Mouse (Mus musculus) layer of hippocampus, postnatal 10 days (tissue): ENCODE measurements at regions not wholly inside any gene's neighbourhood (a gene's known extent, or its start where the extent isn't known, plus 50 kb on each side); places are given as distances from the start of the nearest gene placed in this dataset.

Experiments used
- DNase-seq, 2 experiments: peaks; one replicate each; pipeline ENCODE4 v3.0.0; 2021; ENCODE audit warnings: low spot score in 2 of 2

GRCm38 (mm10) chr2:171213792-171214191, 482.2 kb downstream of the Dok5 start:
- DNase-seq = no peak

- DNase-seq = no peak
Measured at GRCm38 (mm10) chr2:171196472-171196871, 464.9 kb downstream of the Dok5 start.

GRCm38 (mm10) chr2:171192181-171192580, 460.6 kb downstream of the Dok5 start:
- no peak for DNase-seq
